Mouse (Mus musculus) left cerebral cortex, postnatal 14 days (tissue): Measurements from ENCODE around the gene Atp6v0a1. TPM values are rescaled to one million over a fixed set of nuclear protein-coding genes. Genes with fewer than 3 reads are reported as not detected.

Experiments
- DNase-seq, 2 experiments: peaks; one replicate each; pipeline ENCODE4 v3.0.0; 2021 to 2022; ENCODE audit warnings: low spot score in 2 of 2, mixed read lengths in 1 of 2
- intact Hi-C: fragments of 180-260 bp; cut with DNase I; formaldehyde crosslinking; loops from one replicate; pipeline ENCODE4 v1.15.1; 2025
- microRNA-seq, 2 experiments: library from miRNA; unstranded; fragments of <30 nt; microRNA quantifications; one replicate each; pipeline ENCODE4 v1.2.0; 2022
- total RNA-seq, 2 experiments: library from RNA; stranded (reverse); gene quantifications; 2 replicates each; pipeline ENCODE4 v1.2.3; 2021

The Atp6v0a1 gene
- total RNA-seq, 2 experiments from 2014 or later = 489 to 499 TPM

GRCm38 (mm10) chr11:101098231-101098630 lies 89.0 kb downstream of the Atp6v0a1 start:
- no peak for DNase-seq
- intact Hi-C loops = loop anchor here (5.0 kb wide), 1 partner anchor 74 kb away; the partner anchor contains the start of genes Cntnap1 and Plekhh3

- intact Hi-C loops = no loop called here
- DNase-seq = no peak
Measured at GRCm38 (mm10) chr11:101103011-101103410, 93.8 kb downstream of the Atp6v0a1 start.

GRCm38 (mm10) chr11:101109351-101109750 lies 100.1 kb downstream of the Atp6v0a1 start:
- intact Hi-C loops = no loop called here

GRCm38 (mm10) chr11:101110708-101111107 lies 101.5 kb downstream of the Atp6v0a1 start:
- intact Hi-C loops = no loop called here

More at GRCm38 (mm10) chr11:101109351-101109750, 100.1 kb downstream of the Atp6v0a1 start:
- no peak for DNase-seq

GRCm38 (mm10) chr11:101111178-101111577 lies 101.9 kb downstream of the Atp6v0a1 start:
- intact Hi-C loops = no loop called here
- no peak for DNase-seq

More at GRCm38 (mm10) chr11:101110708-101111107, 101.5 kb downstream of the Atp6v0a1 start:
- DNase-seq = no peak

- DNase-seq = no peak
- intact Hi-C loops = no loop called here
Measured at GRCm38 (mm10) chr11:101112186-101112585, 102.9 kb downstream of the Atp6v0a1 start.

Small RNA genes within 50 kb of the gene (microRNA-seq; reads per million reads assigned to microRNA genes)
- 3.4 to 4.4 reads per million in 2 experiments for gene Mir6928

Other genes starting within 250 kb of the Atp6v0a1 start
- gene Kcnh4, start 249.5 kb upstream of the Atp6v0a1 start, total RNA-seq = 10 to 100 TPM; 10.1 to 13.7 TPM
- not detected for gene Hcrt, start 246.5 kb upstream of the Atp6v0a1 start, total RNA-seq
- 1 to 10 TPM; 5.3 to 6.5 TPM for gene Ghdc, start 238.5 kb upstream of the Atp6v0a1 start, total RNA-seq
- gene Stat5b, start 158.7 kb upstream of the Atp6v0a1 start, total RNA-seq = 10 to 100 TPM; 14.6 to 19.9 TPM
- gene Stat5a, start 150.1 kb upstream of the Atp6v0a1 start, total RNA-seq = 1 to 10 TPM; 2.5 to 2.6 TPM
- gene Stat3, start 69.9 kb upstream of the Atp6v0a1 start, total RNA-seq = 10 to 100 TPM; 32.9 to 34.2 TPM
- gene Cavin1, start 38.6 kb upstream of the Atp6v0a1 start, total RNA-seq = 10 to 100 TPM; 19.8 to 23.2 TPM
- gene Naglu, start 60.6 kb downstream of the Atp6v0a1 start, total RNA-seq = 10 to 100 TPM in 1 of 2 experiments, 1 to 10 TPM in 1; 7.3 to 11.9 TPM
- 1 to 10 TPM in 1 of 2 experiments, under 1 TPM in 1; 0.42 to 1.1 TPM for gene Hsd17b1, start 69.0 kb downstream of the Atp6v0a1 start, total RNA-seq
- gene Coasy, start 73.1 kb downstream of the Atp6v0a1 start, total RNA-seq = 10 to 100 TPM; 31.1 to 32.0 TPM
- gene Mlx, start 77.8 kb downstream of the Atp6v0a1 start, total RNA-seq = 10 to 100 TPM; 44.9 to 49.9 TPM
- 1 to 10 TPM; 3.7 to 4.0 TPM for gene Psmc3ip, start 86.0 kb downstream of the Atp6v0a1 start, total RNA-seq
- 10 to 100 TPM; 53.9 to 58.8 TPM for gene Retreg3, start 110.4 kb downstream of the Atp6v0a1 start, total RNA-seq
- gene Tubg1, start 110.5 kb downstream of the Atp6v0a1 start, total RNA-seq = 10 to 100 TPM; 52.1 to 52.7 TPM
- gene Tubg2, start 146.5 kb downstream of the Atp6v0a1 start, total RNA-seq = 10 to 100 TPM; 49.0 to 49.5 TPM
- 100 to 1,000 TPM; 124 to 128 TPM for gene Cntnap1, start 161.1 kb downstream of the Atp6v0a1 start, total RNA-seq
- gene Plekhh3, start 161.9 kb downstream of the Atp6v0a1 start, total RNA-seq = 10 to 100 TPM in 1 of 2 experiments, 1 to 10 TPM in 1; 7.7 to 10.2 TPM
- under 1 TPM; 0.19 to 0.26 TPM for gene Ccr10, start 166.0 kb downstream of the Atp6v0a1 start, total RNA-seq
- gene Ezh1, start 217.0 kb downstream of the Atp6v0a1 start, total RNA-seq = 10 to 100 TPM; 32.4 TPM
- gene Ramp2, start 236.6 kb downstream of the Atp6v0a1 start, total RNA-seq = 10 to 100 TPM; 40.4 to 44.7 TPM
- 10 to 100 TPM; 74.6 to 86.7 TPM for gene Vps25, start 244.3 kb downstream of the Atp6v0a1 start, total RNA-seq